Mouse (Mus musculus) forebrain, postnatal 0 days (tissue): ENCODE measurements around the gene Il5ra. TPM values are rescaled to one million over a fixed set of nuclear protein-coding genes. Genes with fewer than 3 reads are reported as not detected.

ENCODE experiments used
- ATAC-seq: fragments of 200-750 bp; cut with Nextera tagmentation; 2 replicates; pipeline ENCODE4 v1.8.0; 2017; ENCODE audit warnings: mild to moderate bottlenecking, moderate library complexity
- DNase-seq: peaks from one replicate; pipeline ENCODE4 v3.0.0-alpha.2; 2015
- H3K27ac ChIP-seq: fragments of 300-500 bp; sonication (generic); 2 replicates; pipeline ENCODE4 v1.5.1; 2014; ENCODE audit warnings: low read depth, mild to moderate bottlenecking, antibody characterized with exemption, low read length, moderate library complexity, mixed read lengths
- H3K27me3 ChIP-seq: fragments of 300-500 bp; sonication (generic); 2 replicates; pipeline ENCODE4 v1.6.1; 2014; ENCODE audit warnings: mild to moderate bottlenecking, low read length, mixed read lengths; ENCODE audit not compliant: insufficient read depth
- H3K36me3 ChIP-seq: fragments of 300-500 bp; sonication (generic); 2 replicates; pipeline ENCODE4 v1.6.1; 2014; ENCODE audit warnings: mild to moderate bottlenecking, moderate library complexity; ENCODE audit not compliant: insufficient read depth
- H3K4me1 ChIP-seq: fragments of 300-500 bp; sonication (generic); 2 replicates; pipeline ENCODE4 v1.6.1; 2014; ENCODE audit warnings: antibody characterized with exemption; ENCODE audit not compliant: insufficient read depth
- H3K4me2 ChIP-seq: fragments of 300-500 bp; sonication (generic); 2 replicates; pipeline ENCODE4 v1.6.1; 2014; ENCODE audit warnings: low read depth, mild to moderate bottlenecking, moderate library complexity
- H3K4me3 ChIP-seq: fragments of 300-500 bp; sonication (generic); 2 replicates; pipeline ENCODE4 v1.5.1; 2014; ENCODE audit warnings: low read depth, low read length, mixed read lengths
- H3K9ac ChIP-seq: fragments of 300-500 bp; sonication (generic); 2 replicates; pipeline ENCODE4 v1.6.1; 2014; ENCODE audit warnings: mild to moderate bottlenecking
- H3K9me3 ChIP-seq: fragments of 300-500 bp; sonication (generic); 2 replicates; pipeline ENCODE4 v1.6.1; 2016; ENCODE audit warnings: low read length
- CTCF ChIP-seq: sonication (generic); IDR thresholded peaks from 2 replicates; pipeline ENCODE4 v1.5.1; 2016; ENCODE audit warnings: antibody characterized with exemption, control low read depth, low read depth
- WGBS: fragments of 180-500 bp; shearing (Covaris S2); extraction: QIAGEN DNeasy Blood & Tissue Kit; methylation state at CpG from one replicate; pipeline ENCODE4 v1.1.7; 2014; 5-methylcytosine and 5-hydroxymethylcytosine counted together
- polyA plus RNA-seq: library from polyadenylated mRNA; unstranded; fragments of >200 nt; fragmentation: Nextera tagmentation; extraction: Ambion mirVana; gene quantifications from 2 replicates; pipeline ENCODE4 v1.2.1, GENCODE M21; 2015
- total RNA-seq: library from RNA; depleted of rRNA; stranded (reverse); fragments of >200 nt; gene quantifications from 2 replicates; pipeline ENCODE4 v1.2.3, GENCODE M21; 2014; rRNA removed

The Il5ra gene
- not detected in 2 replicates for total RNA-seq
- 0.06 TPM in 1 of 2 replicates, not detected in the other for polyA plus RNA-seq

DNA sequence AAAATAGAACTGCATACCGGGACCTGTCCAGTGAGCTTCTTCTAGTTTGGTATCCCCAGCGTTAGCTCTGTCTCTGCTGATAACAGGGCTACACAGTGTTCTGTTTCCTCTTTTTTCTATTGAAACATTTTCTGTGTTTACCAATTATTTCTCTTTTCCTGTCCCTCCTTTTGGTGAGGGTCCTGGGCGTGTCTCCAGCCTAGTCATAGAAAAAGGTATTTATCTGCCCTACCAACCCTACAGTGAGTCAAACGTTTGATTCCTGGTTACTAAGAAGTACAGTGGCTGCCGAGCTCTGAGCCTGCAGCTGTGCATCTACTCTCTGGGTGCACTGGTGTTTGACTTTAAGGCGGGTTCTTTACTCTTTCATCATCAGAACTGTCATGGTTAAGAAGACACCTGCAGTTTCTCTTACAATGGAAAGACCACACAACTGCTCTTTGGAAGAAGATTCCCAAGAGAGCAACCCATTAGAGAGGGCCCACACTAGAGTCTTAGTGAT lies at the start of gene Il5ra:
Il5ra (minus strand) TSS at position 151 of the 502 bp plus-strand sequence.
- DNase-seq (no peak), ATAC-seq (no peak)
- Histone ChIP-seq H3K4me2 (no peak within 1 kb of the TSS), H3K4me1 (no peaks in the 10 kb centered on the region), H3K4me3 (no peak within 1 kb of the TSS), H3K9ac (no peak within 1 kb of the TSS), H3K36me3 (no peaks in the 10 kb centered on the region), H3K27ac (no peak within 1 kb of the TSS), H3K27me3 (no peaks in the 10 kb centered on the region), H3K9me3 (no peaks in the 10 kb centered on the region)
- WGBS = 80% methylated on average over 6 of the region's 6 CpGs
- no peak for TF ChIP-seq CTCF

DNA sequence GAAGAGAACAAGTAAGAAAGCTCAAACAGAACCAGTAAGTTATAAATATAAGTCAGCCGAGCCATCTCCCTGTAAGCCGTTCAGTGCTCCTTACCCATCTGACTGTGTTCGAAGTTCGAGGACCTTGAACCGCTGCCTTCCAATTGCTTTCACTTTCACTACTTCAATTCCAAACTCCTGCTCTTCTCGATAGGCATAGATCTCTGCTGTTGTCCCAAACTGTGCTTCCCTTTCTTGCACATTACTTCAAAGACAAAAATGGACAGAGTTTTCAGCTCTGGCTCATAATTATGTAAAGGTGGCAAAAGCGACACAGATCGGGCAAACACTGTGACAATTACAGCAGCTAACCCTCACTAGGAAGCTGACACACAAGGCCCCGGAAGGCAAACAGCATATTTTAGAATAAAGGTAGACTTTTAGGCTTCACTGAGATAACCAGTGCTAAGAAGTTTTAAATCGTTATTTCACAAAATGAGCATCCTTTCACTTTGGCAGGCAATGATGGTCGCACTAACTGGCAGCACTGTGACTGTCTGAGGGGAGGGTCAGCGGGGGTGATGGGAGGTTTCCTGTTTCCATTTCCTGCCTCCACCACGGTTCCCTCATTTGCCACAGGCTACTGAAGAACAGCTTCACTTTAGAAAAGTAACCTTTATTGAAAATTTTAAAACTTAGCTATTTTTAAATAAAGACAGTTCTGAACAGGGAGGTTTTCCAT lies 45.4 kb upstream of the Il5ra start:
- no peak overlapping the region for H3K9ac ChIP-seq
- no peak for DNase-seq
- no peak overlapping the region for H3K4me2 ChIP-seq
- no peak for TF ChIP-seq CTCF
- peaks cover 6% of the 10 kb centered on the region for H3K4me1 ChIP-seq
- no peak for ATAC-seq
- 93% methylated on average over 13 of the region's 13 CpGs for WGBS
- no peak overlapping the region for H3K27ac ChIP-seq
- H3K36me3 ChIP-seq = peaks cover 32% of the 10 kb centered on the region
- H3K9me3 ChIP-seq = no peaks in the 10 kb centered on the region
- no peaks in the 10 kb centered on the region for H3K27me3 ChIP-seq
- no peak overlapping the region for H3K4me3 ChIP-seq

DNA sequence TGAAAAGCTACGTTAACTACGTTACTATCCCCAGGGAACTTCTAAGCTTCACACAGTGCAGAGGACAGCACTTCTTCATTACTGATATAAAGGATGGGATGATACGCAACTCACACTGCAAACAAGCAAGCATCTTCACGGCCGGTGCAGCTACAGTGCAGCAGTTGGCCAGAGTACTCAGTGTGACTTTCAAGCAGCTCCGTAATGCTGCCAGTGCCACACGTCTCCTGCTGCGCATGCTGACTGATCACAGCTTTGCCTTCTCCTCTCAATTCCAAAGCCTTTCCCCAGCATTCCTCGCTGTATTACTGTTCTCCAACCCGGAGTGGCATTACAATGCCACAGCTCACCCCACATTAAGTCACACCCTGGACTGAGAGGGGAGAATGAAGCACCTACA lies 44.8 kb upstream of the Il5ra start:
- peaks cover 32% of the 10 kb centered on the region for H3K36me3 ChIP-seq
- no peaks in the 10 kb centered on the region for H3K27me3 ChIP-seq
- DNase-seq = no peak
- no peak overlapping the region for H3K9ac ChIP-seq
- H3K9me3 ChIP-seq = no peaks in the 10 kb centered on the region
- H3K4me2 ChIP-seq = no peak overlapping the region
- TF ChIP-seq CTCF = no peak
- no peak overlapping the region for H3K27ac ChIP-seq
- no peaks in the 10 kb centered on the region; the same call in 1 of the 2 replicates for H3K4me1 ChIP-seq
- ATAC-seq = no peak
- WGBS = 95% methylated on average over 10 of the region's 10 CpGs
- H3K4me3 ChIP-seq = no peak overlapping the region

- no peaks in the 10 kb centered on the region for H3K9me3 ChIP-seq
- DNase-seq (no peak), ATAC-seq (no peak)
- H3K9ac ChIP-seq = no peak overlapping the region
- H3K27ac ChIP-seq = no peak overlapping the region
- no peak for TF ChIP-seq CTCF
- H3K27me3 ChIP-seq = no peaks in the 10 kb centered on the region
- WGBS = 94% methylated on average over 7 of the region's 7 CpGs
- H3K36me3 ChIP-seq = peaks cover 36% of the 10 kb centered on the region
- no peak overlapping the region for H3K4me2 ChIP-seq
- no peaks in the 10 kb centered on the region for H3K4me1 ChIP-seq
- no peak overlapping the region for H3K4me3 ChIP-seq
Measured at GRCm38 (mm10) chr6:106793088-106793487, 44.3 kb upstream of the Il5ra start.

DNA sequence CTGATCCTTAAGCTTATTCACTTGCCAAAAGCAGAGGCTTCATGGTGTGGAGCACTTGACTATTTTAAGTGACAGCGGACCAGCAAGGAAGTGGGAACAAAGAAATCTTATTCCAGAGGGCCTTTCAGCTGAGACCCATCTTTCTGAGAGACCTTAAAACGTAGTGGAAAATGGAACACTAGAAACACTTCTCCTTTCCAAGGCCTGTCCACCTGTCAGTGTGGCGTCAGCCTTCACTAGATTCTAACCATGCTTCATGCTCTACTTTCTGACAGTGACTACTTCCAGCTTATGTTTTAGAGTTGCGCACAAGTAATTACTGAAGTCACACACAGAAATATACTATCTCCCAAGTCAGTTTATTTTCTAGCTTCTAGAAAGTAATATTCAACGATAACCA lies 43.6 kb upstream of the Il5ra start:
- no peaks in the 10 kb centered on the region for H3K9me3 ChIP-seq
- no peaks in the 10 kb centered on the region for H3K4me1 ChIP-seq
- no peak overlapping the region for H3K27ac ChIP-seq
- no peaks in the 10 kb centered on the region for H3K27me3 ChIP-seq
- H3K4me2 ChIP-seq = no peak overlapping the region
- 93% methylated on average over 5 of the region's 5 CpGs for WGBS
- TF ChIP-seq CTCF = no peak
- ATAC-seq (no peak), DNase-seq (no peak)
- H3K4me3 ChIP-seq = no peak overlapping the region
- H3K9ac ChIP-seq = no peak overlapping the region
- H3K36me3 ChIP-seq = peaks cover 38% of the 10 kb centered on the region

- H3K9me3 ChIP-seq = no peaks in the 10 kb centered on the region
- no peak for TF ChIP-seq CTCF
- no peak overlapping the region for H3K4me3 ChIP-seq
- no peak overlapping the region for H3K27ac ChIP-seq
- WGBS = 94% methylated on average over 8 of the region's 8 CpGs
- DNase-seq (no peak), ATAC-seq (no peak)
- no peak overlapping the region for H3K4me2 ChIP-seq
- H3K27me3 ChIP-seq = no peaks in the 10 kb centered on the region
- peaks cover 40% of the 10 kb centered on the region for H3K36me3 ChIP-seq
- H3K4me1 ChIP-seq = no peaks in the 10 kb centered on the region
- H3K9ac ChIP-seq = no peak overlapping the region
Measured at GRCm38 (mm10) chr6:106791429-106791828, 42.6 kb upstream of the Il5ra start.

- ATAC-seq (no peak), DNase-seq (no peak)
- H3K36me3 ChIP-seq = peaks cover 27% of the 10 kb centered on the region
- TF ChIP-seq CTCF = no peak
- H3K27me3 ChIP-seq = no peaks in the 10 kb centered on the region
- no peak overlapping the region for H3K4me3 ChIP-seq
- H3K4me2 ChIP-seq = no peak overlapping the region
- no peak overlapping the region for H3K9ac ChIP-seq
- H3K4me1 ChIP-seq = no peaks in the 10 kb centered on the region
- H3K27ac ChIP-seq = no peak overlapping the region
- no peaks in the 10 kb centered on the region for H3K9me3 ChIP-seq
- WGBS = 87% methylated on average over 3 of the region's 3 CpGs
Measured at GRCm38 (mm10) chr6:106787138-106787537, 38.3 kb upstream of the Il5ra start.
